Mouse (Mus musculus): Measurements from ENCODE around the gene Sorcs1.

The Sorcs1 gene

DNA sequence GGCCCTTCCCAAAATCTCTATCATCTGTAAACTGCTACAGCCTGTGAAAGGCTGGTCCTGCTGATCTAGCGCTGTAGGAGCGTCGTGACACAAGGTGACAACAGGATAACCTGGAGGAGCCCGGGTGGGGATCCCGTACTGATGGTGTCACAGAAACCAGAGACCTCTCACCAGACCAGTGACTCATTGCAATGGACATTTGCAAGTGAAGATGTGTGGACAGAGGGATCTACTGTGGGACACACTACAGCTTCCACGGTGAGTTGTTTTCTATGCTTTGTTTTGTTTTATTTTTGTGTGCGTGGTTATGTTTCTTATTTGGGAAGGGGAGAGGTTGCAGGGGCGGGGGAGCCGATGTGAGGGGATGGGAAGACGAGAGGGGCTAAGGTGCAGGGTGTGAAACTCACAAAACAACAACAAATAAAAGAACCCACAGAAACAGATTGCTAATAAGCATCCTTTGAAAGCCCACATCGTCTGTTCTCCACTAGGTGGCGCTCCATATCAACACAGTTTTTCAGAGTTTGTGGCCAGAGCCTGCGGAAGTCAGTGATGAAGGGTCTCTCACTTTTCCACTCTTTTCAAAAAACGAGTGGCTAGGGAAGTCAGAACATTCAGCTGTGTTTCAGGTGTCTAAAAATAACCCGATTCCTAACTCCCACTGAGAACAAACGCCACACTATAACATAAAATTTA lies 419.6 kb downstream of the Sorcs1 start:
- in situ Hi-C loops (cut with MboI, MseI): no loop called here

GRCm38 (mm10) chr19:50220476-50220875 lies 458.0 kb downstream of the Sorcs1 start:
- in situ Hi-C loops (cut with MboI, MseI): no loop called here

DNA sequence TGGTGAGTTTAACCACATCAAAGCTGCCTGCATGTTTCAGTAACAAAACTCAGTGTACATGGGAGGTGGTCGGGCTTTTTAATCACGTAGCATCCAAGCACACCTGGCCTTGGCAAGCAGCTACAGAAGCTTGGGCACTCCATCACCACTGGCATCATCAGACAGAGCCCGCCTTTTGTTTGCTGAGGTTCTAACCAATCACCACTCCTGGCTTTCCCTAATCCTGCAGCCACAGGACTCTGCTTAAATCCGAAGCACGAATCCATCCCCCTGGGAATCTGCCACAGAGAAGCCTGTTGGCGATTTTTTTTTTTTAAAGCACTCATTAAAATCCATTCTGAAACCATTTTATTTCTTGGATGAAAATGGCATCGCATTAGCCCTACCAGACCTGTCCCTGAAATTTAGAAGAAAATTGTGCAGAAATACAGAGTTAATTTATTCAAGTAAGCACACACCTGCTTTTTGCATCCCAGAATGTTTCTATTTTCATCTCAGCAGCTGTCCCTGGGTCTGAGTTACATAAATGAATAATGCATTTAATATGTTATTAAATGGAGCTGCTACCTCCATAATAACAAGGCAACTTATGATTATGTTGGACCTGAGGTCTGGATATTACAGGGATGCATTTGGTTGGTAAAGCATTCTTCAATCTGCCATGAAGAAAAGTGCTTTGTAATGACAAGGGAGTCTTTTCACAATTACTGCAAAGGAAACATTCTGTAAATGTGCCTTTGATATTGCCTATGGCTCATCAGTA lies 463.8 kb downstream of the Sorcs1 start:
- in situ Hi-C loops (cut with MboI, MseI): no loop called here

- in situ Hi-C loops (cut with MboI, MseI): no loop called here
Measured at GRCm38 (mm10) chr19:50210456-50210855, 468.0 kb downstream of the Sorcs1 start.

GRCm38 (mm10) chr19:50204341-50204740 lies 474.1 kb downstream of the Sorcs1 start:
- in situ Hi-C loops (cut with MboI, MseI): no loop called here

DNA sequence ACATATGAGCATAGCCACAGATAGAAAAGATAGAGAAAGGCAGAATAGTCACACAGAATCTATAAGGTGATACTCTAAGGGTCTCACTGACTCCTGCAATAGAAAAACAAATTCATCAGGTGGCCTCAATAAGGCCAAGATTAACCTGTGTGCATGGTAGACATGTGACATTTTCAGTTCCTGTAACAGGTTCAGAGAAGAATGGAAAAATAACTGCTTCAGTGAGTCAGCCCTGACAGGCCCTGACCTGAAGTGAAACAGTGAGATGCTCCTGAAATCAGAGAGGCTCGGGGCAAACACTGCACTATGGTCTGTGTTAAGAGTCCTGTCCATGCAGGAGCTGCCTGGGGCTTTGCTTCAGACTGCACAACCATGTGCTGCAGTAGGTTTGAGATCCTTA lies 481.9 kb downstream of the Sorcs1 start:
- in situ Hi-C loops (cut with MboI, MseI): no loop called here

GRCm38 (mm10) chr19:50185769-50186715 lies 492.4 kb downstream of the Sorcs1 start:
- in situ Hi-C loops (cut with MboI, MseI): no loop called here

- in situ Hi-C loops (cut with MboI, MseI): no loop called here
Measured at GRCm38 (mm10) chr19:50184901-50185623, 493.4 kb downstream of the Sorcs1 start.

DNA sequence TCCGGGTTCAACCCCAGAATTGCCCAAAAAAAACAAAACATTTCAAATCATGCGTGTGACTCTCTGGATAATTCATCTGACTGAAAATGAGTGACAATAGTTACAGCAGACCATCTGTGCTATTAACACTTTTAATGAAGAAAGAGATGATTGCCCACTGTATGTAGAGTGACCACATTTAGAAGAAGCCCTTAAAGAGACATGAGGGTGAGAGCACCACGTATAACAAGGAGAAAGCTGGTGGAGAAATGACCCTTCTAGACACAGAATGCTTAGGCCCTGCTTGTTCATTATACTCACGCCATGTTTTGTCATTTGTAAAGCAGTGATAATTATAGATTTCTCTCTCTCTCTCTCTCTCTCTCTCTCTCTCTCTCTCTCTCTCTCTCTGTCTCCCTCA lies 499.6 kb downstream of the Sorcs1 start:
- in situ Hi-C loops (cut with MboI, MseI): no loop called here

DNA sequence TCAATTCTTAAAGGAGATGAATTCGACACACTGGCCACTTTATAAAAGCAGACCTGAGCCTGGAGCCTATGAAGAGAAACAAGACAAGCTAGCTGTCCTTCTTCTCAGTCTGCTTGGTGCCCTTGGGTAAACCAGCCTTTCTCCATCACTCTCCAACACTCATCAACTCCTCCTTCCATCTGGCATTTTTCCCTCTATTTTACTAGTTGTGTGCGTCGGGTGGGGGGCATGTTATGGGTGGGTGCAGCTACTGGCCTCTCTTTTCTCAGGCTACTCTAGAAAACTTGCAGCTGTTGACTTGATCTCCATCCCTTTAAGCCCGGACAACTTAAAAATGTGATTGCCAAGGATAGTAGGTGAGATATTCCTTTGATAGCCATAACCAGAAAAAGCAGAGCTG lies 500.3 kb downstream of the Sorcs1 start:
- in situ Hi-C loops (cut with MboI, MseI): no loop called here

DNA sequence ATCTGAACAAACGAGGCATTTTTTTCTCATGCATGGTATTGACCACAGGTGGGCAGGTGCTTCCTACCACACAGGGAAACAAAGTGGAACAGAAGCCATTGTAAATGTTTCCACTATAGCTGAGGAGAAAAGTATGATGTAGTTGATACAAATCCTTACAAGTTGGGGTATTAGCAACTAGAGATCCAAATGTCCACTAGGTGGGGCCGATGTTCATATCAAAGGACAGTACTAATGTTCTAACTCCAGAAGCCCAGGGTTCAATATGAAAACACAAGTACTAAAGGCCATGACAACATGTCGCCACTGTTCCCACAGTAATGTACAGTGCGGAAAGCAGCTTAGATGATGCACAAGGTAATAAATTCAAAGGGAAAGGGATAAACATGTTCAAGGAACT lies 506.6 kb downstream of the Sorcs1 start:
- in situ Hi-C loops (cut with MboI, MseI): no loop called here

- in situ Hi-C loops (cut with MboI, MseI): no loop called here
Measured at GRCm38 (mm10) chr19:50151111-50151510, 527.3 kb downstream of the Sorcs1 start.

GRCm38 (mm10) chr19:50145919-50146318 lies 532.5 kb downstream of the Sorcs1 start:
- in situ Hi-C loops (cut with MboI, MseI): no loop called here

- in situ Hi-C loops (cut with MboI, MseI): no loop called here
Measured at GRCm38 (mm10) chr19:50141853-50142252, 536.6 kb downstream of the Sorcs1 start.

GRCm38 (mm10) chr19:50134656-50135055 lies 543.8 kb downstream of the Sorcs1 start:
- in situ Hi-C loops (cut with MboI, MseI): no loop called here

- in situ Hi-C loops (cut with MboI, MseI): no loop called here
Measured at GRCm38 (mm10) chr19:50105842-50106585, 572.4 kb downstream of the Sorcs1 start.
